Mouse (Mus musculus) intestine, embryonic 16.5 days (tissue): ENCODE results near the gene Nicn1. TPM values are rescaled to one million over a fixed set of nuclear protein-coding genes. Genes with fewer than 3 reads are reported as not detected.
"Not testable (repeated sequence)": the region's sequence is repeated elsewhere in the genome, so short reads cannot be mapped to it uniquely, and the experiment has no call there.

Experiments
- ATAC-seq: fragments of 200-750 bp; cut with Nextera tagmentation; 2 replicates; pipeline ENCODE4 v1.8.0; 2017; ENCODE audit warnings: moderate TSS enrichment, moderate library complexity
- H3K27ac ChIP-seq: fragments of 300-500 bp; sonication (generic); 2 replicates; pipeline ENCODE4 v1.5.1; 2014; ENCODE audit warnings: mild to moderate bottlenecking, low read length
- H3K27me3 ChIP-seq: fragments of 300-500 bp; sonication (generic); replicated peaks from 2 replicates; pipeline ENCODE4 v1.6.1; 2014; ENCODE audit warnings: low read length, control low read depth, mixed read lengths; ENCODE audit not compliant: control insufficient read depth, insufficient read depth
- H3K36me3 ChIP-seq: fragments of 300-500 bp; sonication (generic); 2 replicates; pipeline ENCODE4 v1.6.1; 2014; ENCODE audit warnings: low read length, control low read depth; ENCODE audit not compliant: control insufficient read depth, insufficient read depth
- H3K4me1 ChIP-seq: fragments of 300-500 bp; sonication (generic); 2 replicates; pipeline ENCODE4 v1.6.1; 2014; ENCODE audit warnings: low read length, control low read depth, mixed read lengths; ENCODE audit not compliant: control insufficient read depth, insufficient read depth
- H3K4me2 ChIP-seq: fragments of 300-500 bp; sonication (generic); 2 replicates; pipeline ENCODE4 v1.6.1; 2014; ENCODE audit warnings: low read depth, low read length, control low read depth
- H3K4me3 ChIP-seq: fragments of 300-500 bp; sonication (generic); 2 replicates; pipeline ENCODE4 v1.5.1; 2014; ENCODE audit warnings: mild to moderate bottlenecking, low read length
- H3K9ac ChIP-seq: fragments of 300-500 bp; sonication (generic); 2 replicates; pipeline ENCODE4 v1.6.1; 2014; ENCODE audit warnings: low read depth, low read length
- H3K9me3 ChIP-seq: fragments of 300-500 bp; sonication (generic); 2 replicates; pipeline ENCODE4 v1.6.1; 2016; ENCODE audit warnings: low read length, control low read depth; ENCODE audit not compliant: control insufficient read depth
- WGBS: fragments of 180-500 bp; shearing (Covaris S2); extraction: QIAGEN DNeasy Blood & Tissue Kit; methylation state at CpG from one replicate; pipeline ENCODE4 v1.1.7; 2014; 5-methylcytosine and 5-hydroxymethylcytosine counted together
- polyA plus RNA-seq: library from polyadenylated mRNA; unstranded; fragments of >200 nt; fragmentation: Nextera tagmentation; extraction: Ambion mirVana; gene quantifications from 2 replicates; pipeline ENCODE4 v1.2.1, GENCODE M21; 2015

Gene Nicn1
- polyA plus RNA-seq, 1 experiment from 2014 or later: 29.1 TPM

- 67% methylated on average over 5 of the region's 5 CpGs for WGBS
These were observed 15.5 kb upstream of the Nicn1 start for GRCm38 (mm10) chr9:108274476-108275330.

GRCm38 (mm10) chr9:108275331-108275659 is 14.9 kb upstream of the Nicn1 start:
- Histone ChIP-seq H3K9me3 (no peaks in the 10 kb centered on the region), H3K36me3 (no peaks in the 10 kb centered on the region), H3K4me1 (peaks cover 17% of the 10 kb centered on the region), H3K9ac (no peak overlapping the region), H3K27ac (no peak overlapping the region), H3K4me2 (no peak overlapping the region), H3K4me3 (no peak overlapping the region), H3K27me3 (no peaks in the 10 kb centered on the region)
- ATAC-seq: no peak
- 56% methylated on average over 6 of the region's 6 CpGs for WGBS

More at GRCm38 (mm10) chr9:108274476-108275330, 15.5 kb upstream of the Nicn1 start:
- H3K4me3 ChIP-seq: no peak overlapping the region
- no peak overlapping the region for H3K4me2 ChIP-seq
- no peak overlapping the region for H3K9ac ChIP-seq
- peaks cover 22% of the 10 kb centered on the region for H3K4me1 ChIP-seq
- H3K27ac ChIP-seq: no peak overlapping the region
- H3K9me3 ChIP-seq: no peaks in the 10 kb centered on the region
- H3K27me3 ChIP-seq: no peaks in the 10 kb centered on the region
- ATAC-seq: peak; percentile 54; the same call in 1 of the 2 replicates
- H3K36me3 ChIP-seq: no peaks in the 10 kb centered on the region

- H3K9me3 ChIP-seq: no peaks in the 10 kb centered on the region
- H3K36me3 ChIP-seq: no peaks in the 10 kb centered on the region
- H3K9ac ChIP-seq: no peak overlapping the region
- H3K4me3 ChIP-seq: no peak overlapping the region
- ATAC-seq: no peak
- H3K27ac ChIP-seq: no peak overlapping the region
- 66% methylated on average over 10 of the region's 10 CpGs for WGBS
- H3K4me1 ChIP-seq: no peaks in the 10 kb centered on the region
- H3K27me3 ChIP-seq: no peaks in the 10 kb centered on the region
- H3K4me2 ChIP-seq: no peak overlapping the region
These were observed 11.4 kb upstream of the Nicn1 start for GRCm38 (mm10) chr9:108278697-108279450.

- no peak overlapping the region for H3K4me2 ChIP-seq
- H3K36me3 ChIP-seq: no peaks in the 10 kb centered on the region
- H3K27me3 ChIP-seq: no peaks in the 10 kb centered on the region
- 25% methylated on average over 8 of the region's 8 CpGs for WGBS
- peak; percentile 80 for ATAC-seq
- H3K27ac ChIP-seq: peak overlapping the region; percentile 70
- H3K9me3 ChIP-seq: no peaks in the 10 kb centered on the region
- 0 out of 2 replicates have a peak overlapping the region, but pooled peaks have one; percentile 11 for H3K9ac ChIP-seq
- no peak overlapping the region for H3K4me3 ChIP-seq
- H3K4me1 ChIP-seq: no peaks in the 10 kb centered on the region
These were observed 10.0 kb upstream of the Nicn1 start for GRCm38 (mm10) chr9:108280071-108280828.

GRCm38 (mm10) chr9:108284410-108284809 is 5.8 kb upstream of the Nicn1 start:
- H3K9me3 ChIP-seq: no peaks in the 10 kb centered on the region
- H3K4me3 ChIP-seq: no peak overlapping the region
- H3K27me3 ChIP-seq: no peaks in the 10 kb centered on the region
- H3K4me1 ChIP-seq: no peaks in the 10 kb centered on the region
- ATAC-seq: peak; percentile 72
- WGBS: 12% methylated on average over 6 of the region's 6 CpGs
- H3K4me2 ChIP-seq: no peak overlapping the region
- no peak overlapping the region for H3K9ac ChIP-seq
- H3K27ac ChIP-seq: no peak overlapping the region
- H3K36me3 ChIP-seq: no peaks in the 10 kb centered on the region

GRCm38 (mm10) chr9:108287526-108288238 is 2.5 kb upstream of the Nicn1 start:
- 92% methylated on average over 4 of the region's 6 CpGs for WGBS
- not testable (repeated sequence) for ATAC-seq, H3K4me2 ChIP-seq, H3K36me3 ChIP-seq, H3K27me3 ChIP-seq, H3K9me3 ChIP-seq, H3K27ac ChIP-seq, H3K9ac ChIP-seq, H3K4me3 ChIP-seq, H3K4me1 ChIP-seq

- H3K4me3 ChIP-seq: no peak overlapping the region
- H3K9me3 ChIP-seq: no peaks in the 10 kb centered on the region
- H3K4me1 ChIP-seq: peaks cover 9% of the 10 kb centered on the region
- ATAC-seq: no peak
- no peak overlapping the region for H3K27ac ChIP-seq
- no peaks in the 10 kb centered on the region for H3K27me3 ChIP-seq
- no peak overlapping the region for H3K9ac ChIP-seq
- H3K4me2 ChIP-seq: peak overlapping the region; percentile 45; the same call in 1 of the 2 replicates
- 57% methylated on average over 2 of the region's 2 CpGs for WGBS
- H3K36me3 ChIP-seq: no peaks in the 10 kb centered on the region
These were observed 882 bp upstream of the Nicn1 start for GRCm38 (mm10) chr9:108289347-108289746.

- no peaks in the 10 kb centered on the region for H3K27me3 ChIP-seq
- peak overlapping the region; percentile 53 for H3K9ac ChIP-seq
- peak overlapping the region; percentile 60 for H3K4me3 ChIP-seq
- no peaks in the 10 kb centered on the region for H3K9me3 ChIP-seq
- WGBS: 37% methylated on average over 6 of the region's 6 CpGs
- H3K4me2 ChIP-seq: peak overlapping the region; percentile 49
- H3K27ac ChIP-seq: no peak overlapping the region
- no peaks in the 10 kb centered on the region for H3K36me3 ChIP-seq
- peaks cover 10% of the 10 kb centered on the region for H3K4me1 ChIP-seq
- no peak for ATAC-seq
These were observed 544 bp downstream of the Nicn1 start for GRCm38 (mm10) chr9:108290773-108291172.
